Mouse (Mus musculus) liver, embryonic 16.5 days (tissue): ENCODE results near the gene Tbxa2r. TPM values are rescaled to one million over a fixed set of nuclear protein-coding genes. Genes with fewer than 3 reads are reported as not detected.

Source experiments
- ATAC-seq: fragments of 200-750 bp; cut with Nextera tagmentation; 2 replicates; pipeline ENCODE4 v1.8.0; 2017; ENCODE audit warnings: low read depth, mild to moderate bottlenecking, moderate number of reproducible peaks, moderate library complexity
- H3K27ac ChIP-seq: fragments of 300-500 bp; sonication (generic); 2 replicates; pipeline ENCODE4 v1.5.1; 2014; ENCODE audit warnings: mild to moderate bottlenecking, low read length
- H3K27me3 ChIP-seq: fragments of 300-500 bp; sonication (generic); 2 replicates; pipeline ENCODE4 v1.6.1; 2014; ENCODE audit warnings: low read depth, low read length, mixed read lengths; ENCODE audit not compliant: control insufficient read depth, insufficient read depth
- H3K36me3 ChIP-seq: fragments of 300-500 bp; sonication (generic); 2 replicates; pipeline ENCODE4 v1.6.1; 2014; ENCODE audit warnings: mild to moderate bottlenecking; ENCODE audit not compliant: control insufficient read depth, insufficient read depth
- H3K4me1 ChIP-seq: fragments of 300-500 bp; sonication (generic); 2 replicates; pipeline ENCODE4 v1.6.1; 2014; ENCODE audit warnings: low read depth, low read length, mixed read lengths; ENCODE audit not compliant: control insufficient read depth
- H3K4me2 ChIP-seq: fragments of 300-500 bp; sonication (generic); 2 replicates; pipeline ENCODE4 v1.6.1; 2014; ENCODE audit warnings: low read depth, low read length, mixed read lengths
- H3K4me3 ChIP-seq: fragments of 300-500 bp; sonication (generic); 2 replicates; pipeline ENCODE4 v1.5.1; 2014; ENCODE audit warnings: low read depth, mild to moderate bottlenecking, low read length
- H3K9ac ChIP-seq: fragments of 300-500 bp; sonication (generic); 2 replicates; pipeline ENCODE4 v1.6.1; 2014; ENCODE audit warnings: low read depth, low read length
- H3K9me3 ChIP-seq: fragments of 300-500 bp; sonication (generic); replicated peaks from 2 replicates; pipeline ENCODE4 v1.6.1; 2016; ENCODE audit warnings: low read length; ENCODE audit not compliant: control insufficient read depth
- WGBS: fragments of 180-500 bp; shearing (Covaris S2); extraction: QIAGEN DNeasy Blood & Tissue Kit; methylation state at CpG from one replicate; pipeline ENCODE4 v1.1.7; 2014; ENCODE audit not compliant: insufficient replicate concordance; 5-methylcytosine and 5-hydroxymethylcytosine counted together
- polyA plus RNA-seq: library from polyadenylated mRNA; unstranded; fragments of >200 nt; fragmentation: Nextera tagmentation; extraction: Ambion mirVana; gene quantifications from 2 replicates; pipeline ENCODE4 v1.2.1, GENCODE M21; 2015

Tbxa2r gene
- polyA plus RNA-seq, 1 experiment from 2014 or later = 4.5 TPM

DNA sequence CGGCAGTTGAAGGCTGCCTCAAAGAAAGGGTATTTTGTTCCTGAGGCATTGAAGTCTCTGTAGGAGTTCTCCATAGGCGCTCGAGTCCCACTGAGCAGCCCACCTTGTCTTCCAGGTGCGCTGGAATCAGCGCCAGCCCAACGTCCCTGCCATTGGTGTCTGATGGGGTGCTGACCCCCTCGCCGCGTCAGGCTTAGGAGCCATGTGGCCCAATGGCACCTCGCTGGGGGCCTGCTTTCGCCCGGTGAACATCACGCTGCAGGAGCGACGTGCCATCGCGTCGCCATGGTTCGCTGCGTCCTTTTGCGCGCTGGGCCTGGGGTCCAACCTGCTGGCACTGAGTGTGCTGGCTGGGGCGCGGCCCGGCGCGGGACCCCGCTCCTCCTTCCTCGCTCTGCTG is 3.7 kb downstream of the Tbxa2r start:
- no peak for ATAC-seq
- Histone ChIP-seq H3K27ac (no peak overlapping the region), H3K27me3 (peaks cover 4% of the 10 kb centered on the region; the same call in 1 of the 2 replicates), H3K9ac (no peak overlapping the region), H3K9me3 (no peaks in the 10 kb centered on the region), H3K4me3 (no peak overlapping the region), H3K36me3 (no peaks in the 10 kb centered on the region), H3K4me1 (peaks cover 5% of the 10 kb centered on the region), H3K4me2 (no peak overlapping the region)
- WGBS = 64% methylated on average over 29 of the region's 29 CpGs

DNA sequence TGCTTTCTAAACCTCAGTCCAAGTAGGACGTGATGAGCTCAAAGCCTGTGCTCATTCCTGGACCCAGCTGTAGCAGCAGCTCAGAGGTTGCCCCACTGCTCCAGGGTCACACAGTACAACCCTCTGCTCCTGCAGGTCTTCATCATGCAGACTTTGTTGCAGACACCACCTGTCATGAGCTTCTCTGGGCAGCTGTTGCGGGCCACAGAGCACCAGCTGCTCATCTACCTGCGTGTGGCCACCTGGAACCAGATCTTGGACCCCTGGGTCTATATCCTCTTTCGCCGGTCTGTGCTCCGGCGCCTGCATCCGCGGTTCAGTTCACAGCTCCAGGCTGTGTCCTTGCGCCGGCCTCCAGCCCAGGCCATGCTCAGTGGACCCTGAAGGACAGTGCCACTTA is 5.8 kb downstream of the Tbxa2r start:
- H3K4me2 ChIP-seq = no peak overlapping the region
- no peaks in the 10 kb centered on the region for H3K36me3 ChIP-seq
- H3K27me3 ChIP-seq = peaks cover 8% of the 10 kb centered on the region; the same call in 1 of the 2 replicates
- no peak overlapping the region for H3K9ac ChIP-seq
- no peaks in the 10 kb centered on the region for H3K9me3 ChIP-seq
- no peak for ATAC-seq
- WGBS = 74% methylated on average over 11 of the region's 11 CpGs
- H3K4me3 ChIP-seq = no peak overlapping the region
- no peaks in the 10 kb centered on the region for H3K4me1 ChIP-seq
- H3K27ac ChIP-seq = no peak overlapping the region

DNA sequence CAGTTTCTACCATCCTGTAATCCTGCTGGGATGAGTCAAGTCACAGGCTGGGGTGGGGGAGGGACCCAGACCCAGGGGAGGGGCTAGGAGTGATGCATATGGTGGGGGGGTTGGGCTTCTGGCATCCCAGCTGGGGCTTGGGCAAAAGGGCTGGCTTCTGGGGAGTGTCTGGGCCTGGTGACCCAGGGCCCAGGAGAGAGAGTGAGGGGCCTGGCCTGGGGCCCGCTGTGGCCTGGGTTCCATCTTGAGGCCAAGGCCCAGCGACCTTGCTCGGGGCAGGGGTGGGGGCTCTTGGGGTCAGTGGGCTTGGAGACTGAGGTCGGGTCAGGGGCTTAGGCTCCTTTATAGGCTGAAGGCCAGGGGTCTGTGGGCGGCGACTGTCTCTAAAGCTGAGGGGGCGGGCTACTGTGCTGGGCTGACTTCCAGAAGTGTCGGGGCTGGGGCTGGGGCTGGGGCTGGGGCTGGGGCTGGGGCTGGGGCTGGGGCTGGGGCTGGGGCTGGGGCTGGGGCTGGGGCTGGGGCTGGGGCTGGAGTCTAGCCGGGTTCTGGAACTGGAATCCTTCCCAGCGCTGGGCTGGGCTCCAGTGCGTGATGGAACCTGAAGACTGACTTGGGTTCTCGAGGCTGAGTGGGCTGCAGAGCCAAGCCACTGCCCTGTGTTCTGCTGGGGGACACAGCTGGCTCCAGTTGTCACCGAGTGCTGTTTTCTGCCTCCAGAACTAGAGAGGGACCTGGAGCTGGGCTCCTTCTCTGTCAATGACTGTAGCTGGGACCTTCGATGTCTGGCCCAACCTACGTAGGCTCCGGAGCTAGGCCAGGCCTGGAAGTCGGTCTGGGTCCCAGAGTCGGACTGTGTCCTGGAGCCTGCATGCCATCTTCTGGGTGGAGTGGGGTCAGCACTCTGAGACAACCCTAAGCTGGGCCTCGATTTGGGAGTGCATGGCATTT is 7.1 kb downstream of the Tbxa2r start:
- Histone ChIP-seq H3K27ac (no peak overlapping the region), H3K4me3 (no peak overlapping the region), H3K9ac (no peak overlapping the region), H3K27me3 (peaks cover 8% of the 10 kb centered on the region; the same call in 1 of the 2 replicates), H3K4me2 (no peak overlapping the region), H3K9me3 (no peaks in the 10 kb centered on the region), H3K4me1 (peaks cover 6% of the 10 kb centered on the region), H3K36me3 (no peaks in the 10 kb centered on the region)
- ATAC-seq = no peak
- 64% methylated on average over 19 of the region's 19 CpGs for WGBS

DNA sequence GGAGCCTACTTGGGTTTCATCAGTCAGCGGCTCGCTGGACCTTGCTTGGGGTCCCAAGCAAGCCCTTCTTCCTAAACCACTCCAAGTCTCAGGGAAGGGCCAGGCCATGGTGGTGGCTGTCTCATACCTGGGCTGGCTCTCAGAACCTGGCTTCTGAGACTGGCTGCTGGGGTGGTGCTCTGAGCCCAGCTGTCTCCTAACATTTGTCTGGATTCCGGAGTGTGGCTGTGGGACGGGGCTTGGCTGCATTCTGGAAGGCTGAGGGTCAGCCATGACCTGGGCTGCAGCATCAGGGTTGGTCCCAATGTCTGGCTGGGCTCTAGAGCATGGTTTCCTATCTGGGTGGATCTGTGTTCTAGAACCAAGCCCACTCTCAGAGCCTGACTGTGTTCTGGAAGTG is 8.0 kb downstream of the Tbxa2r start:
- H3K27ac ChIP-seq = no peak overlapping the region
- H3K36me3 ChIP-seq = no peaks in the 10 kb centered on the region
- no peak overlapping the region for H3K4me2 ChIP-seq
- peaks cover 14% of the 10 kb centered on the region for H3K4me1 ChIP-seq
- no peak overlapping the region for H3K4me3 ChIP-seq
- ATAC-seq = no peak
- H3K27me3 ChIP-seq = peaks cover 12% of the 10 kb centered on the region
- 75% methylated on average over 4 of the region's 4 CpGs for WGBS
- no peaks in the 10 kb centered on the region for H3K9me3 ChIP-seq
- H3K9ac ChIP-seq = no peak overlapping the region

DNA sequence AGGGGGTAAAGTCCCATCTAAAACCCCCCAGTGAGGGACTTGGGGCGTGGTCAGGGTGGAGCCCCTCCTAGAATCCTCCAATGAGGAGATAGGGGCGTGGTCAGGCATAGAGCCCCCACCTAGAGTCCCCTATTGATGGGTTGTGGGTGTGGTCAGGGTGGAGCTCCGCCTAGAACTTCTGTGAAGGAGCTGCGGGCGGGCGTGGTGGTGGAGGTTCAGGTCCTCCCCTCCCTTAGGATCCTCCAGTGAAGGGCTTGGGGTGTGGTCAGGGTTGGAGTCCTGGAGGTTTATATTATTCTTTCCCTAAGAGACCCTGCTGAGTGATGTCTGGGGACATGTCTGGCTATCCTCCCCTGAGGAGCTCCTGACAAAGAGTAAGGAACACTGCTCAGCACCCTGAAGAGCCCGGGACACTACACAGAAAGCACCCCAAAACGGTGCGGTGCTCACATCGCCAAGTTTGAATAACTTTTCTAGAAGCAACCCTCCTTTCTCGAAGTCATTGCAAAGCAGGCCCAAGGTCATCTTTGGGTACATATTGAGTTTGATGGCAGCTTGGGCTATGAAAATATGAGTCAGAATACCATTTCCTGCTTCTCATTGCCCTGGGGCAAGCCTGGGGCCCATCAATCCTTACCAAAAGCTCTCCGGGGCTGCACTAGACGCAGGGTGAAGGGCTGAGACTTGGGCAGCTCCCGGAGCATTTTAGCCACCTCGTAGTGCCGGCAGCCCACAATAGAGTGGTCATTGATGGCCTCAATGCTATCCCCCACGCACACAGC is 12.2 kb downstream of the Tbxa2r start:
- Histone ChIP-seq H3K36me3 (no peaks in the 10 kb centered on the region), H3K4me2 (no peak overlapping the region), H3K4me3 (no peak overlapping the region), H3K9ac (no peak overlapping the region), H3K4me1 (peaks cover 20% of the 10 kb centered on the region), H3K27me3 (peaks cover 49% of the 10 kb centered on the region), H3K27ac (no peak overlapping the region), H3K9me3 (no peaks in the 10 kb centered on the region)
- WGBS = 41% methylated on average over 17 of the region's 17 CpGs
- ATAC-seq = 0 out of 2 replicates have a peak, but pooled peaks have one; percentile 36

DNA sequence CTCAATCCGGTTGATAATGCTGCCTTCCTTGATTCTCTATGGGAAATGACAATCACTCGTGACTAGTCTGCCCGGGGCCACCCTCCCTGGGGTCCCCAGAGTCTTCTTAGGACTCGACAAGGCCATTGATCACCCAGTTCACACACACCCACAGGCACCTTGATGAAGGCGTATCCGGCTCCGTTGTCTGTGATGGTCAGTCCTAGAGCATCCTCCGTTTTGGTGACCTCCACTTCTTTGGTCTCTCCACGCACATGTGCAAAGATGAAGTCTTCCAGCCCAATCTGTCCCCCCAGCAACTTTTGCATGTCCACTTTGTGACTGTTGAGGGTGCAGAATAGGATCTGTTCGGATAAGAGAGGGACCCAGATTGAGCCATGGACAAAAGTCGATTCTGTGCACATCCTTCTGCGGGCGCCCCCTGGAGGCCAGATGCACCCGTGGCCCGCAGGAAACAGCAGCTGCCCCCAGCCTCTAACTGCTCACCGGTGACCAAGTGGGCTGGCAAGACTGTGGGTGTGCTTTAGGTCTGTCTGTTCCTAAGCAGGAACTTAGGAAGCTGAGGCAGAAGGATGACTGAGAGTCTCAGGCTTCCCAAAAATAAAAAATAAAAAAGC is 12.9 kb downstream of the Tbxa2r start:
- Histone ChIP-seq H3K9ac (no peak overlapping the region), H3K4me2 (no peak overlapping the region), H3K27me3 (peaks cover 51% of the 10 kb centered on the region), H3K4me1 (peaks cover 24% of the 10 kb centered on the region), H3K36me3 (no peaks in the 10 kb centered on the region), H3K4me3 (no peak overlapping the region), H3K27ac (no peak overlapping the region), H3K9me3 (no peaks in the 10 kb centered on the region)
- ATAC-seq = no peak
- 29% methylated on average over 16 of the region's 16 CpGs for WGBS

DNA sequence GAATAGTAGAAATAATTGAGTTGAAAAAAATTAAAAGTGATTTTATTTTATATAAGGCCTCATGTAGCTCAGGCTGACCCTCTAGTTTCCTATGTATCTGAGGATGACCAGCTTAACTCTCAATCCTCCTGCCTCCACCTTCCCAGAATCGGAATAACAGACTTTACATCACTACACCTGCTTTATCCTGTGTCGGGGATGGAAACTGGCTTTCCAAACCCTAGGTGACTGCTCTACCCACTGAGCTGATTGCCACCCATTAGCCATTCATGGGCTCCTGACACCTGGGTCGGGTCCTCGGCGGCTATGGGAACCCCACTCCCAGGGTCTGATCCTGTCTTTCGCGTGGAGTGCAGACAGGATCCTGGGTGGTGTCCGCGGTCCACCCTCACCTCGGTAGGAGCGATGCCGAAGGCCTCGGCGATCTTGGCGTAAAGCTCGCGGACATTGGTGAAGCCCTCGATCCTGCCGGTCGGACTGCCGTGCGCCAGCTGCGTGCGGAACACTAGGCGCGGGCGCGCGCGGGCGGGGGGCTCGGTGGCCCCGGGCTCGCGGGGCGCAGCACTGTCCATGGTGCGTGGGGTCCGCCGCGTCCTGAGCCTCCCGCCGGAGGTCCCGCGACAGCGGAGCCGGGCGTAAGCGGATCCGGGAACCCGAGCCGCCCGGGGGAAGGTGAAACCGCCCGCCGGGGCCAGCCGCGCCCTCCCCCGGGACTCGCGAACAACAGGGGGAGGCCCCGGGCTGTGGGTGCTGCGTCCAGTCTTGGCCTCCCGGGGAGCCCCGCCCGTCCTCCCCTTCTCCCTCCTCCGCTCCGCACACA is 14.4 kb downstream of the Tbxa2r start, which contains the start of gene Gipc3:
Gipc3 (minus strand) TSS at position 581 of the 820 bp plus-strand sequence.
- ATAC-seq = no peak
- Histone ChIP-seq H3K36me3 (no peaks in the 10 kb centered on the region), H3K27me3 (peaks cover 50% of the 10 kb centered on the region), H3K27ac (no peak within 1 kb of the TSS), H3K4me2 (peak within 1 kb of the TSS; percentile 66), H3K9ac (peak within 1 kb of the TSS; percentile 38), H3K9me3 (no peaks in the 10 kb centered on the region), H3K4me1 (peaks cover 36% of the 10 kb centered on the region), H3K4me3 (peak within 1 kb of the TSS; percentile 53)
- 6% methylated on average over 54 of the region's 67 CpGs for WGBS

DNA sequence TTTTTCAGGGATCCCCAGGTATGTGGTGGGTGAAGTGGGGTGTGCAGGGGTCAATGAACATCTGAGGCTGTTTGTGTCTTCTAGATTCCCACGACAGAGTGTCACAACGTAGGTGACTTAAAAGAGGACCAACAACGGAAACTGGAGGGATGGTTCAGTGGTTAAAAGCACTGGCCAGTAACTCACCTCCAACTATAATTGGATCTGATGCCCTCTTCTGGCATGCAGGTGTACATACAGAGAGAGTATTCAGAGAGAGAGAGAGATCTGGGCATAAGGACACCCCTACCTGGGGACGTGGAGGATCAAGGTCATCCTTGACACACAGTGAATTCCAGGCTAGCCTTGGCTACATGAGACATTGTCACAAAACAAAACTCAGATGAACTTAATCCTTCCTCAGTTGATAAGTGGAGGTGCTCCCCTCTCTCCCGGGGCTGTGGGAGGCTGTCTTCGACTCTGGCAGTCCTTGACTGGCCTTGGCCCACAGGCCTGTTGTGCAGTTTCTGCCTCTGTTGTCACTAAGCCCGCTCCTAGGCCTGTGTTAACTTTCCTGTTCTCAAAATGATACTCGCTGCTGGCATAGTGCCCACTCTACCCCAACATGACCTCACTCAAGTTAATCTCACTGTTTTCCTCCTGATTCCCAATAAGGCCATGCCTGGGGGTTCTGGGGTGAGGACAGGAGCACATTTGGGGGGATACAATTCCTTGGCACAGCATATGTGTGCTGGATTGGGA is 16.1 kb downstream of the Tbxa2r start:
- H3K4me1 ChIP-seq = peaks cover 50% of the 10 kb centered on the region
- 34% methylated on average over 8 of the region's 8 CpGs for WGBS
- H3K4me2 ChIP-seq = no peak overlapping the region
- ATAC-seq = no peak
- H3K27me3 ChIP-seq = peaks cover 47% of the 10 kb centered on the region
- no peak overlapping the region for H3K9ac ChIP-seq
- no peak overlapping the region for H3K27ac ChIP-seq
- no peak overlapping the region for H3K4me3 ChIP-seq
- H3K9me3 ChIP-seq = no peaks in the 10 kb centered on the region
- H3K36me3 ChIP-seq = peaks cover 2% of the 10 kb centered on the region; the same call in 1 of the 2 replicates
